Mouse (Mus musculus): Measurements from ENCODE around the gene Eva1a.

GRCm38 (mm10) chr6:82111111-82111510, 70.3 kb downstream of the Eva1a start:
- TF ChIP-seq POLR2A (IDR thresholded peaks at IDR 0.05; ENCODE audit: borderline replicate concordance, insufficient read depth, low read length) (no peak), CTCF (IDR thresholded peaks at IDR 0.05; ENCODE audit: borderline replicate concordance, insufficient read depth, low read depth, low read length) (no peak)
